Mouse (Mus musculus) heart, adult 8-10 months (tissue): ENCODE measurements around the gene Ugt2b34. TPM values are rescaled to one million over a fixed set of nuclear protein-coding genes. Genes with fewer than 3 reads are reported as not detected.
"Not testable (repeated sequence)": the region's sequence is repeated elsewhere in the genome, so short reads cannot be mapped to it uniquely, and the experiment has no call there.

Experiments
- DNase-seq: peaks from one replicate; pipeline ENCODE4 v3.0.0; 2022; ENCODE audit warnings: low spot score
- total RNA-seq, 4 experiments: library from RNA; stranded (reverse); gene quantifications; 2 replicates each; pipeline ENCODE4 v1.2.4; 2022

Ugt2b34 gene
- total RNA-seq, result not detected

GRCm38 (mm10) chr5:86906758-86907157 lies at the start of gene Ugt2b34:
Gene Ugt2b34 (minus strand): TSS chr5:86906937.
- no peak for DNase-seq

- no peak for DNase-seq
Measured at GRCm38 (mm10) chr5:86942111-86942510, 35.4 kb upstream of the Ugt2b34 start.

GRCm38 (mm10) chr5:86926426-86926825 lies 19.7 kb upstream of the Ugt2b34 start, which contains the start of gene Ugt2b1:
Gene Ugt2b1 (minus strand): TSS chr5:86926530.
- DNase-seq, result no peak

GRCm38 (mm10) chr5:86920661-86921233 lies 14.0 kb upstream of the Ugt2b34 start:
- DNase-seq, result no peak

GRCm38 (mm10) chr5:86911357-86912099 lies 4.8 kb upstream of the Ugt2b34 start:
- no peak for DNase-seq

GRCm38 (mm10) chr5:86910770-86911169 lies 4.0 kb upstream of the Ugt2b34 start:
- DNase-seq, result no peak

GRCm38 (mm10) chr5:86889933-86890332 lies 16.8 kb downstream of the Ugt2b34 start:
- DNase-seq, result no peak

GRCm38 (mm10) chr5:86888420-86888819 lies 18.3 kb downstream of the Ugt2b34 start:
- no peak for DNase-seq

- no peak for DNase-seq
Measured at GRCm38 (mm10) chr5:86887081-86887480, 19.7 kb downstream of the Ugt2b34 start.

- no peak for DNase-seq
Measured at GRCm38 (mm10) chr5:86886620-86887019, 20.1 kb downstream of the Ugt2b34 start.

- DNase-seq, result no peak
Measured at GRCm38 (mm10) chr5:86871877-86872276, 34.9 kb downstream of the Ugt2b34 start.

- no peak for DNase-seq
Measured at GRCm38 (mm10) chr5:86858336-86858735, 48.4 kb downstream of the Ugt2b34 start.

GRCm38 (mm10) chr5:86857682-86858081 lies 49.1 kb downstream of the Ugt2b34 start:
- DNase-seq, result no peak

- not testable (repeated sequence) for DNase-seq
Measured at GRCm38 (mm10) chr5:86856505-86856904, 50.2 kb downstream of the Ugt2b34 start.

GRCm38 (mm10) chr5:86851658-86852057 lies 55.1 kb downstream of the Ugt2b34 start:
- DNase-seq, result no peak

GRCm38 (mm10) chr5:86850104-86850503 lies 56.6 kb downstream of the Ugt2b34 start:
- no peak for DNase-seq

- not testable (repeated sequence) for DNase-seq
Measured at GRCm38 (mm10) chr5:86841261-86841660, 65.5 kb downstream of the Ugt2b34 start.

GRCm38 (mm10) chr5:86840207-86840606 lies 66.5 kb downstream of the Ugt2b34 start:
- no peak for DNase-seq

Other genes starting within 250 kb of the Ugt2b34 start
- gene Tmprss11b, start 230.6 kb downstream of the Ugt2b34 start, total RNA-seq, result not detected
- not detected for gene Tmprss11e, start 161.1 kb downstream of the Ugt2b34 start, total RNA-seq
- 10 to 100 TPM; 28.2 to 34.9 (median 31.4) TPM for gene Ythdc1, start 102.7 kb downstream of the Ugt2b34 start, total RNA-seq
- gene Ugt2b1, start 19.6 kb upstream of the Ugt2b34 start, total RNA-seq, result not detected
- not detected for gene Ugt2b35, start 93.9 kb upstream of the Ugt2b34 start, total RNA-seq
- gene Ugt2b36, start 185.6 kb upstream of the Ugt2b34 start, total RNA-seq, result not detected
- not detected for gene Ugt2b5, start 233.4 kb upstream of the Ugt2b34 start, total RNA-seq